Mouse (Mus musculus) right cerebral cortex, postnatal 4 days (tissue): ENCODE measurements around the gene Gdf10.

Experiments used
- DNase-seq: peaks from one replicate; pipeline ENCODE4 v3.0.0-alpha.2; 2022

Gdf10 gene

DNA sequence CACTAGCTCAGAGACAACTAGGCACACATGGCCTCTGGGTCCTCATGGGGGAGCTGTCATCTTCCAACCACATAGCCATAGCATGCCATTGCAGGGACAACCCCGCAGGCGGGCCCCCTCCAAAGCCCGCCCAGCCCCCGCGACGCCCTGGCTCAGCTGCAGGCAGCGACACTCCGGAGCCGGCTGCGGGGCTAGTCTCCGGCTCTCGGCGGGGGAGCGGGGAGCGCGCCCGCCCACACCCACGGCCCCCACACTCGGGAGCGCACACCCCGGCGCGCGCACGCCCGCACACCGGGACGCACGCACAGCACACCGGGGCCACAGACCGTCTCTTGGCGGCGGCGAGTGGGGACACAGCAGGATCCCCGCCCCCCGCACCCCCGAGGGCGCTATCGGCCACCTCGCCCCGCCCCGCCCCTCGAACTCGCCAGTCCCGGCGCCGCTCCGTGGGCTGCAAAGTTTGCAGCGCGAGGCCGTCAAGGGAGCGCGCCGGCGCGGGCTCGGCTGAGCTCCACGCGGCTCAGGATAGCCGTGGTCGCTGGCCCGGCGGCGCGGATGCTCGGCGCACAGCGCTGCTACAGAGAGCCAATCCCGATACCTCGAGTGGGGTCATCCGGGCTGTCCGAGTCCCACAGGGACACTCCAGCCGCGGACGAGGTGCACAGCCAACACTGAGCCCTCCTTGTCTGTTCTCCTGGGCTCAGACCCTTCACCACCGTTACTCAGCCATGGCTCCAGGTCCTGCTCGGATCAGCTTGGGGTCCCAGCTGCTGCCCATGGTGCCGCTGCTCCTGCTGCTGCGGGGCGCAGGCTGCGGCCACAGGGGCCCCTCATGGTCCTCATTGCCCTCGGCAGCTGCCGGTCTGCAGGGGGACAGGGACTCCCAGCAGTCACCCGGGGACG lies at the start of gene Gdf10:
TSS of gene Gdf10 (plus strand) at position 420 of the 903 bp plus-strand sequence.
- DNase-seq: peak; percentile 56

DNA sequence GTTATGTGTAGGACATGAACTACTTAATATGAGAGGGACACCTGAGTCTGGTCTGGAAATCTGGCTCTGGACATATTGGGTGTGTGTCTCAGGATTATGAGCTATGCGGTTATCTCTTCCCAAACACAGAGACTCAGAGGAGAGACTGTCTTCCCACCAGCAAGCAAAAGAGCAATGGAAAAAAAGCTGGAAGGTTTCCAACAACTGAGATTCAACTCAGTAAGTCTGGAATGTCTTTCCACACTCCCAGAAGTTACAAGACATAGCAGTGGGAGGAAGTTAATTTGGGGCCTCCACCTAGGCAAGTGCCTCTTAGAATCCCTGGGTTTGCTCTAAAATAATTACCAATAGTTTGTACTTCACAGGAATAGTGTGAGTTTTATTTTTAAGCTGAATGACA lies 44.6 kb upstream of the Gdf10 start:
- no peak for DNase-seq

DNA sequence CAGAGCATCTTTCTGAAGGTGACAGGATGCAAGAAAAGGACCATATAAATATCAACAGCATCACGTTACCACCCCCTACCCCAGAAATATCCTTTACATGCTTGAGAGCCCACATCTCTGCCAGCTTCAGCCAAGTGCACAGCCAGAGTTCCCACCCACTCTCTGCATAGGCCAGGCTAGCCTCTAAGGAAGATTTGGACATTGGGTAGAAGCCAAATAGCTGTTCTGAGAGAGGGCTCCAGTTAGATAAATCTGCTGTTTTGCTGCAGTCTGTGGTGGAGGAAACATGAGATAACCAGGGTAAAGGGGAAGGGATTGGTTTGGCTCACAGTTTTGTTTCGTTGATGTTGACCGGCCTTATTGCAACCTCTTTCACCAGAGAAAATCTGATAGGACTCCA lies 43.2 kb upstream of the Gdf10 start:
- no peak for DNase-seq

DNA sequence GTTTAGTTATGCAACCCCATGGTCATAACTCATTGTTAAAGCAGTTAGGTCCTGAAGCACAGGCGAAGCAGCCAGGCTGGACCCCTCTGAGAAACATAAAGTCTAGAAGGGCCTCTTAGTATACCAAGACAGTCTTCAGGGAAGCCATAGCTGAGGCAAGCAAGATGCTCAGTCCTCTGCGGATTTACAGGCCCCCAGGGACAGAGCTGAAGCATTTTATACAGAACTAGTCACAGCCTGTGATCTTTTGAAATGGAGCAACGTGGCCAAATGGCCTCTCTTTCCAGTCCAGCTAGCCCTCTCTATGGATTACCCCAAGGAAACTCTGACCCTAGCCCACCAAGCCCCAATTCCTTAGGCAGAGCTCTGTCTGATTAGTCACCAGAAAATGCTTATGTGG lies 41.9 kb upstream of the Gdf10 start:
- no peak for DNase-seq

DNA sequence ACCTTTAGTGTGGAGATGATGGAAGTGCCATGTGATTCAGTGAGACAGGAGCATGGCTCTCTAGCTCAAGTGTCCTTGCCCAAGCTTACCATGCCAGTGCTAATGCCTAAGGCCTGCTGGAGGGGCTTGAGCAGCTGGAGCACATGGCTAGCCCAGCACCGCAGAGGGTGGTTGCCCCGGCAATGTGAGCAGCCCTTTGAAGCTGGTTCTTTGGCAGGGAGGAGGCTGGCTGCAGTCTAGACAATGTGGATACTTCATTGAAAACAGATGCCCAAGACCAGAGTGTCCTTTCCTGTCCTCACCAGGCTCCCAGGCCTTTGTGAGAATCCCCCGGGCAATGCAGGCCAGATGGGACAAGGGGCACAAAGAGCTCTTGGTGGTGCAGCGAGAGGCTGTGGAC lies 40.3 kb upstream of the Gdf10 start:
- DNase-seq: no peak

DNA sequence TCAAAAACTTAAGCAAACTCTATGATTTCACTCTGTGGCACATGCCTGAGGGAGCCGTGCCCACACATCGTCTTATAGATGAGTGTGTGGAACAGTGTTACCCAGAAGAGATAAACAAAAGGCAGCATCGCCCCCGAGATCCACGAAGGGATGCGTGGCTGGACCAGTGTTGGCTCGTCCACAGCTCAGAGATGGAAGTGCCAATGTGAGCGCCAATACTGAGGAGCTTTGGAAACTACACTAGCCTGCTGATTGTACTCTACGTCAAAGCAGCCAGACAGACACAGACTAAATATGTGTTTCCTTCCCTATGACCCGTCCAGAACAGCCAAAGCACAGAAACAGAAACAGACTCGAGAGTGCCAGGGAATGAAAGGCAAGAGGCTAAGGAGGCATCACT lies 37.9 kb upstream of the Gdf10 start:
- no peak for DNase-seq

DNA sequence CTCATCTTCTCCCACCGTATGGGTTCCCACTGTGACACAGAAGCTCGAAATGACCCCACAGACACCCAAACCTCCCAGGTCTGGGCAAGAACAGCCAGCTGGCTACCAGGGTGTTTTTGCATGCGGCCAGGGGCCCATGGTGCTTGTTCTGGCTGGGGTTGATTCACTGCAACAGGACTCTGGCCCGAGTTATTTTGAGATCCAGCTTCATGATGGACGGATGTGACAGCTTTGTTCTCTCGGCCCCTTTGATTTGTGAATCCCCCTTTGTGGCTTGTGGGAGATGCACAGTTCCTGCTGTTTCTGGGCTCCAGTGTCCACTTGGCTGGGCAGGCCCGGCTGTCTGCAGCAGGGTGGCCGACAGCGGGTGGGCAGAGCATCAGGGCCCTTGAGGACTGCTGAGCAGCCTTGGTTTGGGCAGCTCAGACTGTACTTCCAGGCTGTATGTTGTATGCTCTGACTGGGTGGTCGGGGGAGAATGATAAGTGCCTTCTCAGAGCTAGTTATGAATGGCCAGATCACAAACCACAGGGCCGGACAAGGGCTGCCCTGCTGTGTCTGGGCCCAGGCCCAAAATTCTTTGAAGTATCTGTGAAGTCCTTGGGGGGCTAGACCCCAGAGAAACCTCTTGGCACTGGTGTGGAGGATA lies 34.9 kb upstream of the Gdf10 start:
- no peak for DNase-seq

DNA sequence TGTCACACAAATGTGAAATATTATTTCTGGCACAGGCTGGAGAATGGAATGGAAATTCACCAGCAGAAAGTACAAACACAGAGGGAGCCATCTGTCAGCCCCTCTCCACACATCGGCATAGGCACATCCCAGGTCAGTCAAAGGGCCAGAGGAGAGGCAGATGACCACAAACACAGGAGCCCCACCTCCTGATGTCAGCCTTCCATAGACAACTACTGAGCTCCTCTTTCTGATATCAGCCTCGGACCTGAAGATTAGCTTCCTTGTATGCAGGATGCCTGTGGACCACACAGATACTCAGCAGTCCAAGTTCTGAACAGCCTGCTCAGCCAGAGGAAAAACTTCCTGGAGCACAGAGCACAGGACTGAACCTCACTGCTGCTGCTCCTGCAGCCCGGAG lies 33.4 kb upstream of the Gdf10 start:
- DNase-seq: no peak

DNA sequence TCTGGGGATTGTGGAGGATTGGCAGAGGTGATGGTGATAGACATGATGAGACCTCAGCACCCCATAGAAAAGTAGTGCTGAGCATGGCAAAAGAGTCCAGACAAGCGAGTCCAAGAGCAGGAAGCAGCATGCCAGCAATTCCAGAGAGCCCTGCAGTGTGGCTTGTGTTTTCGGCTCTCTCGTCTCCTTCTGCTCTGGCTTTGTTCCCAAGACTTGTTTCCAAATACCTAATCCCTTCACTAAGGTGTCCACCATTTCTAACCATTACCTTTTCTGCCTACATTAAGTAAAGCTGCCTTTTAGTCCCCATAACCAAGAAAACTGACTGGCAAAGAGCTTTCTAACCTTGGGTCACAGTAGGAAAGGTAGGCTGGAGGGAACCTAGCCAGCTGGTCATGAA lies 31.9 kb upstream of the Gdf10 start:
- DNase-seq: no peak

DNA sequence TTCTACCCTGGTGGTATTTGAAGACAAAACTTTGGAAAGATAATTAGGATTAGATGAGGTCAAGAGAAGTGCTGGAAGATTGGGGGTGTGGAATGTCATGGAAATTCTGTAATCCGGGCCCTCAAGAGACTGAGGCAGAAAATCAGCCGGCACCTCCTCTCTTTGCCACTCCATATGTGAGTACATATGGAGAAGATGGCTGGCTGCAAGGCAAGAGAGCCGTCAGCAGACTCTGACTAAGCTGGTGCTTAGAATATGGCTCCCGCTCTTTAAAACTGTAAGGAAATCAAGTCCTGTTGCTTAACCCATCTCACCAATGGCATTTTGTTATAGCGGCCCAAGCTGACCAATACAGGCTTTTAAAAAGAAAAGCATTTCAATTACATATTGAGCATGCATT lies 27.6 kb upstream of the Gdf10 start:
- no peak for DNase-seq

DNA sequence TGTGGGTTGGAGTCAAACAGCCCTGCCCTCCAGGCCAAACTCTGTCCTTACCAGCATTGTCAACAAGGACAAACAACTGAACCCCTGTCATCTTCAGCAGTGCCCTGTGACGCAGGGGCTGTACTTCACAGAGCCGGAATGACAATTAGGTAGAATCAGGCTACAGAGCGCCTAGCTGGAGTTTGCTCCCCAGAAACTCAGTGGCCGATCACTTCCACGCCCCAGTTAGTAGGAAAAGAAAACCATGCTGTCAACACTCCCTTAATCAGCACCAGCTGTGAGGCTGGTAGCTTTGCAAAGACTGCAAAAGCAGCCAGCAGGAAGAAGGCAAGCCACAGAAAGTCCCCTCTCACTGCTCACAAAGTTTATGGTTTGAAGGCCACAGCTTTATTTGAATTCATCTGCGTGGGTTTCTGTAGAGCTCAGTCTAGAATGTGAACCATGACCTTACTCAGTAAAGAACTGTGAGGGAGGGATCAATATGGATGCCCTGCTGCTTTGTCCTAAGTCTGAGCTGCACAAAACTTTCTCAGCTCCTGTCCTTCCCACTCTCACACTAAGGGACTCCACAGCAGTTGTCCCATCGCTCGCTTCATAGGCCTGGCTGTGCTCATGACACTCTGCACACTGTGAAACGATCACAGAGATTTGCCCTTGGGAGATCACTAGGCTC lies 26.6 kb upstream of the Gdf10 start:
- DNase-seq: no peak

DNA sequence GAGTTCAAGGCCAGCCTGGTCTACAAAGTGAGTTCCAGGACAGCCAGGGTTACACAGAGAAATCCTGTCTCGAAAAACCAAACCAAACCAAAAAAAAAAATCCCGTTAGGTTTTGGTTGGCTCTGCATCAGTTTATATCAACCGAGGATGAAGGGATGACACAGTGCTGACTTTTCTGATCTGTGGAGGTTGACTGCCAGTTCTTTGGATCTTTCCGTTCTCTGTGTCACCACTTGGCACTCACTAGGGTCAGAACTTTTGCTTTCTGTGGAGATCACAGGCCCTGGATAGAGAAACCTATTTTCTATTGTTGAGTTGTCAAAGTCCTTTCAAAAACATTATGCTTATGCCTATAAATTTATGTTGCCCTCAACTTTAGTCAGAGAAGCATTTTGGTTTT lies 20.6 kb upstream of the Gdf10 start:
- no peak for DNase-seq

DNA sequence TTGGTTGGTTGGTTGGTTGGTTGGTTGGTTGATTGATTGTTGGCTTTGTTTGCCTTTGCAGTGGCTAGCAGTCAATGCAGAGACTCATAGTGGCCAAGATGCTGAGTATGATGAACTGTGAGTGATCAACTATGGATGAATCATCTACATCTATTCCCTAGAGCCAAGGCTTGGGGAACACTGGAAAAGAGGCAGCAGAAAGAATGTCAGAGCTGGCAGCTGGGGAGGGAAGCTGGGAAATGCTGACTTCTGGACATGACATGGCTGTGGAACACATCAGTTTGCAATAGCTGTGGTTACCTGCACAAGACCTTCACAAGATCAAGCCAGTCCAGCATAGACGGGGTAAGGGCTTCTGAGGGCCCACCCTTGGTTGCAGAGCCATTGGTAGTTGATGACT lies 20.2 kb upstream of the Gdf10 start:
- no peak for DNase-seq

DNA sequence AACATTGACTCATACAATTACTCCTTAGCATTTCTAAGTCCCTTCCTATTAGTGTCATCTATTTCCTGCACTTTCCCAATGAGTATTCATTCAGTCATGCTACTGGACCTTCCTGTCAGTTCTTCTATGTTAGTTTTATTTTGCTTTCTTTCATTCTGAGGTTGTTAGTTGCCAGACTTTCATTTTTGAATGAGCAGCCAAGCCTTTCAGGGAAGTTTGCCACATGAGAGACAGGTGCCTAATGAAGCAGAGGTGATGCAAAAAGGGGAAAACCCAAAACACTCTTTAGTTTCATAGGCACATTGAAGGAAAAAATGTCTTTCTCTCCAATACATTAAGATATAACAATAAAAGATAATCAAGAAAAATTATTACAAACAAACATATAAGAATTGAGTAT lies 18.5 kb upstream of the Gdf10 start:
- DNase-seq: no peak

DNA sequence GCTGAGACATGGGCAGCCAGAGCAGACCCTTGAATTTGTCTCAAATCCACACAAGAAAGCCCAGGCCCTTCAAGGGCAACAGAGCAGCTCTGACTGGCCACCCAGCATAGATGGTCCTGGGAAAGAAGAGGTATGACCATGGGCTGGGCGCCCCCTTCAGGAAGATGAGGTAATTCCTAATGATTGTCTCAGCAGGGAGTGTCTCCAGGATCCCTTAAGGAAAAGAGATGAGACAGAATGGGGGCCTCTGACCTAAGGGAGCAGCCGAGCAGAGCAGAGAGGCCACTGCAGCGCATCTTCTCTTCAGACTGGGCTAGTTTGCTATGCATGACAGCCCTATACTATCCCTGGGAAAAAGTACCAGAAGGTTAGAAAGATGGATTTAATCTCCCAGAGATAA lies 9.7 kb upstream of the Gdf10 start:
- DNase-seq: peak; percentile 62

DNA sequence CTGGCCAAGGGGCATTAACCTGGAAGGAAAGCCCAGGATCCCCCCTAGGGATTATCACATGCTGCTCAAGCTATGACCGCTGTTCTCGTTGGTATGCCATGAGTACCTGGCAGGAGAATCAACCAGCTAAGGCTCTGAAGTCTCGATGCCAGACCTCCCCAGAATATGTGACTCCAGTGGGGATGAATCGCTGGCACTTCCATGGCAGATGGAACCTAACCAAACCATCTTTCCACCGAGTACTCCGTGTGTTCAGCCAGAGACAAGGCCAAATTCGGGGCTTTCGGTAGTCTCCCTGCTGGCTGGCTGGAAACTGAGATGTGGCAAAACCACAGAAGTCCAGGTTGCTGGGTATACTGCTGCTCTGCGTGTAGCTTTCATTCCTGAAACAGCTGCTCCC lies 9.2 kb upstream of the Gdf10 start:
- no peak for DNase-seq

DNA sequence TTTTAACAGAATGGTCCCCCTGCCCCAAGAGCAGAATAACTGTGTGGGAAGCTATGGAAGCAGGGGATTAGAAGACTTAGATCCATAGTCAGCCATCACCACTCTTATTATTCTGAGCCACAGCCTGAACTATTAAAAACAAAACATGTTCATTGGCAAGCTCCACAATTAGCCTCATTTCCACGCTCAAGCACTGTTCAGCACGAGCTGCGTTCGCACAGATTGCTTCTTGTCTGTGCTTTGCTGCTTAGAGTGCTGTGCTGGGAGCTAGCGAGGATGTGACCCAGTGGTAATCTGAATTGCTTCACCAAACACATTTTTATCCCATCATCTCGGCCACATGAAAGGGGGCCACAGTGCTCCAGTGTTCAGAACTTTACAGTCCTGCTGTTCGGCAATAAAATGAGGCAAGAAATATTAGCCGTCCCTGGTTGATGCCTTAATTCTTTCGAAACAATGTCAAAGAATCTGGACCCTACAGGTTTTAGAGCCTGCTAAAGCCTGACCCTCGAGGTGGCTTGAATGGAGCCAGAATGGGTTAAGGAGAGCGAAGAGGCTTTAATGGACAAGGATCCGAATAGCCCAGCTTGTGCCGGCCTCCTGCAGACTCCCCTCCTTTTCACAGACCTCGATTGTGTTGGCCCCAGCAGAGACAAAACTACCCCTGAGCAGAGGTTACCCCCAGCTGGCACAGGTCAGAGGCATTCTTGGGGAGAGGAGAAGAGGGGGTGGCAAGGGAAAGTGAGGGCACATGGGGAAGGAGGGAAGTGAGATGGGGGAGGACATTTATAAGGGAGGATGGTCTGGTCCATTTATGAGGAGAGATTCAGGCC lies 2.4 kb upstream of the Gdf10 start:
- DNase-seq: no peak

DNA sequence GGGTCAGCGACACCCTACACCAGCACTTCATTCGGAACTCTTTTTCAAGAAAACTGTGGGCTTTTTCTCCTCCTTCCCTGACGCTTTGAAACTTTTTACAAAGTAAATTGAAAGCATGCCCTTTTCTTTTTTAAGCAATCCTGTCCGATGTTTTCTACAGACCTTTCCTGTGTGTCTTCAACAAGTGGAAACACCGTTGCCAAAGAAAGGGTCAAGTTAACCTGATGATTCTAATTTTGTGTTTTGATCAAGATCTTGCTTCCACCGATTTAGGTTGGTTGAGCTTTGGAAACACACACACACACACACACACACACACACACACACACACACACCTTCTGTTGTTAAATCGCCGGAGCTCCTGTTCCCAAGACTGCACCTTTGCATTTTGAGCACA lies 618 bp upstream of the Gdf10 start:
- DNase-seq: no peak

DNA sequence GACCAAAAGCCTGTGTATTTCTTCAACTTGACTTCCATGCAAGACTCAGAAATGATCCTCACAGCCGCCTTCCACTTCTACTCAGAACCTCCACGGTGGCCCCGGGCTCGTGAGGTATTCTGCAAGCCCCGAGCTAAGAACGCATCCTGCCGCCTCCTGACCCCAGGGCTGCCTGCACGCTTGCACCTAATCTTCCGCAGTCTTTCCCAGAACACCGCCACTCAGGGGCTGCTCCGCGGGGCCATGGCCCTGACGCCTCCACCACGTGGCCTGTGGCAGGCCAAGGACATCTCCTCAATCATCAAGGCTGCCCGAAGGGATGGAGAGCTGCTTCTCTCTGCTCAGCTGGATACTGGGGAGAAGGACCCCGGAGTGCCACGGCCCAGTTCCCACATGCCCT lies 8.5 kb downstream of the Gdf10 start:
- DNase-seq: no peak

DNA sequence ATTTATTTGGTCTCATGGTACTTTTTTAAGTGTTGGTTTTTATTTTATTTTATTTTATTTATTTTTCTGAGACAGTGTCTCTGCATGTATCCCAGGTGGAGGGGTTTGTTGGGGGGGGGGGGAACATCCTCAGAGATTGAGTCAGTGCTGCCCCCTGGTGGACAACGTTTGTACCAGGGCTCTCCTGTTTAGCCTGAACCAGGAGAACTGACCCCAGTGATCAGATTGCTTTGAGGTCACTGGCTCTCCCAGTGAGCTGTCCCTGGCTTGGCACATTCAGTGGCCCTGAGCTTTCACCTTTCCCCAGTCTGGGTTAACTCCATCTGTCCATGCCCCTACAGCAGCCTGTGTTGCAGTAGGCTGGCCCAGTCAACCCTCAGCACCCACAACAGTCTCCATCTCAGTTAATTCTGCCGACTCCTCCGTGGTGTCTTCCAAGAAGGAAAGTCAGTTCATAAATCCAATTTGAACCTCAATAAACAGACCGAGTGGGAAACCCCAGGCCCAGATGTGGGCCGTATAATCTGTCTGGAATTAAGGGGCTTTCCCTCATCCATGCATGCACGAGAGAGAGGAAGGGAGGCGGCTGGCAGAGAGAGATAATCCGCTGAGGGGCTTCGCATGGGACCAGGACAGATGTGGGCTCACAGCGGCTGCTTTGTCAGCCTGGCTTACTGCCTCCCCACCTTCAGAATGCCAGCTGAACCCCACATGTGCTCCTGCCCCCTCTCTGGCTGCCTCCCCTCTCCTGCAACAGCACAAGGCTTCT lies 9.7 kb downstream of the Gdf10 start:
- peak; percentile 89 for DNase-seq

DNA sequence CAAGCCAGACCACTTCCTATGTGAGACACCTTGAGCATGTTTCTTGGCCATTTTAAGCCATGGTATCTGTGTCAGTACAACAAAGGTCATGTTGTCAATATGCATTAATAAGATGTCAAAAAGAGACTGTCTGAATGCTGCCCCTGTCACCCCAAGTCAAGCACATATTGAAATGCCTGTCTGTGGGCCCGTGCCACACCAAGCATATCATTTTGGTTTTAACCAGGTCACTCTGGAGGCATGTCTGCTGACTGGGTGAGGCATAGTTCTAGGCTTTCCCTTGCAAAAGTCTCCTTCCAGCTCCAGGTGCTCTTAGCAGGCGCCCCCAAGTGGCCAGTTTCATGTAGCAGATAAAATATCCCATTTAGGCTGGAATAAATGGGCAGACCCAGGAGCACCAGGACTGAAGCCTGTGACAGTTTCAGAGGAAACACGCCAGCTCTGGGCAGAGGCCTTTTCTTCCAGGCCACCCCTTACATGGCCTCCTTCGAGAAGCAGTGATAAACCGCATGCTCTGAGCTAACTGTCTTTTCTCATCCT lies 10.5 kb downstream of the Gdf10 start:
- DNase-seq: peak; percentile 80

DNA sequence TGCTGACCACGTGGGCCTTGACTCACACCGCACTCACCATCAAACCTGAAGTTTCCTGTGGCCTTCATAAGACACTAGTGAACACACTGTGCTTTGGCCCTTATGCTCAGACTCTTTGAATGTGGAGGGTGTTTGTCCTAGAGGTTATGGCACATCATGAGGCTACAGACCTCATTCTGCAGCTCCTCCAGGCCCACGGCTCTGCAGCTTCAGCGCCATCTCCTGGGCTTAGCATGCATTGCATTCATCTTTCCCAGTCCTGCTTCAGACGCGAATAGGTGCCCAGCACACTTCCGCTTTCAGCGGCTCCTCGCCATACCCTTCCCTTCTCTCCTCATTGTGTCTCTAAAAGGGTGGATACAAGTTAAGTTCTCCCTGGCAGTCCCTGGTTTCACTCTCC lies 15.7 kb downstream of the Gdf10 start:
- peak; percentile 84 for DNase-seq
